Mouse (Mus musculus) lung, embryonic 16.5 days (tissue): ENCODE measurements around the gene Tgif2lx2. TPM values are rescaled to one million over a fixed set of nuclear protein-coding genes. Genes with fewer than 3 reads are reported as not detected.
"Not testable (repeated sequence)": the region's sequence is repeated elsewhere in the genome, so short reads cannot be mapped to it uniquely, and the experiment has no call there.

Experiments
- ATAC-seq: fragments of 200-750 bp; cut with Nextera tagmentation; 2 replicates; pipeline ENCODE4 v1.8.0; 2017; ENCODE audit warnings: low read depth, mild to moderate bottlenecking, moderate library complexity
- H3K27ac ChIP-seq: fragments of 300-500 bp; sonication (generic); 2 replicates; pipeline ENCODE4 v1.5.1; 2014; ENCODE audit warnings: mild to moderate bottlenecking, control low read depth, low read length
- H3K27me3 ChIP-seq: fragments of 300-500 bp; sonication (generic); 2 replicates; pipeline ENCODE4 v1.6.1; 2014; ENCODE audit warnings: low read depth, low read length, mixed read lengths; ENCODE audit not compliant: control insufficient read depth, insufficient read depth
- H3K36me3 ChIP-seq: fragments of 300-500 bp; sonication (generic); 2 replicates; pipeline ENCODE4 v1.6.1; 2014; ENCODE audit warnings: low read length; ENCODE audit not compliant: control insufficient read depth, insufficient read depth
- H3K4me1 ChIP-seq: fragments of 300-500 bp; sonication (generic); replicated peaks from 2 replicates; pipeline ENCODE4 v1.6.1; 2014; ENCODE audit warnings: low read length, mixed read lengths; ENCODE audit not compliant: control insufficient read depth, insufficient read depth
- H3K4me2 ChIP-seq: fragments of 300-500 bp; sonication (generic); 2 replicates; pipeline ENCODE4 v1.6.1; 2014; ENCODE audit warnings: low read depth, low read length, control low read depth
- H3K4me3 ChIP-seq: fragments of 300-500 bp; sonication (generic); 2 replicates; pipeline ENCODE4 v1.5.1; 2014; ENCODE audit warnings: mild to moderate bottlenecking, low read length, control low read depth
- H3K9ac ChIP-seq: fragments of 300-500 bp; sonication (generic); 2 replicates; pipeline ENCODE4 v1.6.1; 2014; ENCODE audit warnings: low read length, control low read depth
- H3K9me3 ChIP-seq: fragments of 300-500 bp; sonication (generic); 2 replicates; pipeline ENCODE4 v1.6.1; 2016; ENCODE audit warnings: low read length; ENCODE audit not compliant: control insufficient read depth
- WGBS: fragments of 180-500 bp; shearing (Covaris S2); extraction: QIAGEN DNeasy Blood & Tissue Kit; methylation state at CpG from one replicate; pipeline ENCODE4 v1.1.7; 2014; 5-methylcytosine and 5-hydroxymethylcytosine counted together
- polyA plus RNA-seq: library from polyadenylated mRNA; unstranded; fragments of >200 nt; fragmentation: Nextera tagmentation; extraction: Ambion mirVana; gene quantifications from 2 replicates; pipeline ENCODE4 v1.2.1, GENCODE M21; 2015

The Tgif2lx2 gene
- not detected in 2 replicates for polyA plus RNA-seq

DNA sequence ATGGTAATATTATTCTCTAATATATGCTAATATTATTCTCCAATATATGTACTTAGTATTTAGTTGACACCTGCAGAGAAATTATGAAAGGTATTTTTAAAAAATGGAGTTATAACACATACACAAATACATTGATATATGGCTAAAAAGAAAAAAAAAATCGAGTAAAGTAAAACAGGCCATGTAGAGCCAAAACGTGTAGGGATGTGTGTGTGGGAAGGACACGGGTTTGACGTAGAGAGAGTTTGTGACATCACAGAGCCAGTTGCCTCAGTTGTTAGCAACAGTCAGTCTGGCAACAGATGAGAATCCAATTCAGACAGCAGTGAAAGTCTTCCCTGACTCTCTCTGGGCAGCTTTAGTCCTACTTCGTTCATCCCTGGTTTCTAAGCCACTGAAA, at the start of gene Tgif2lx2:
Gene Tgif2lx2, plus strand, starts transcription at position 301 of the 400 bp plus-strand sequence.
- not testable (repeated sequence) for H3K4me3 ChIP-seq, H3K9me3 ChIP-seq, H3K4me2 ChIP-seq, ATAC-seq, H3K9ac ChIP-seq, H3K27me3 ChIP-seq, H3K36me3 ChIP-seq, H3K27ac ChIP-seq, H3K4me1 ChIP-seq
- no CpG with 5 or more reads among the region's 5 CpGs for WGBS

Other genes starting within 250 kb of the Tgif2lx2 start
- not detected in 2 replicates for gene Tgif2lx1, start 53.5 kb downstream of the Tgif2lx2 start, polyA plus RNA-seq